Mouse (Mus musculus): Measurements from ENCODE around the gene Pkp1.

GRCm38 (mm10) chr1:135843519-135844262 lies 75.3 kb downstream of the Pkp1 start:
- TF ChIP-seq FLI1 (IDR thresholded peaks at IDR 0.05; ENCODE audit: low read length) = no peak
- TF ChIP-seq GATA1 (IDR thresholded peaks at IDR 0.05; ENCODE audit: borderline replicate concordance, low read length) = no peak
